Mouse (Mus musculus) megakaryocyte, embryonic 14.5 days (primary cell): ENCODE data around the gene Gm11172.

ENCODE experiments used
- FLI1 ChIP-seq: IDR thresholded peaks from 2 replicates; pipeline ENCODE4 v1.6.1; 2012; ENCODE audit warnings: low read length, inconsistent platforms, mixed read lengths
- GATA1 ChIP-seq: IDR thresholded peaks from 3 replicates; pipeline ENCODE4 v1.6.1; 2012; ENCODE audit warnings: mixed read lengths, low read length, inconsistent platforms, borderline replicate concordance

- TF ChIP-seq GATA1 (no peak), FLI1 (no peak)
Observed at GRCm38 (mm10) chr16:10825840-10826239, 13.1 kb downstream of the Gm11172 start.
